In the genomic region with DNA sequence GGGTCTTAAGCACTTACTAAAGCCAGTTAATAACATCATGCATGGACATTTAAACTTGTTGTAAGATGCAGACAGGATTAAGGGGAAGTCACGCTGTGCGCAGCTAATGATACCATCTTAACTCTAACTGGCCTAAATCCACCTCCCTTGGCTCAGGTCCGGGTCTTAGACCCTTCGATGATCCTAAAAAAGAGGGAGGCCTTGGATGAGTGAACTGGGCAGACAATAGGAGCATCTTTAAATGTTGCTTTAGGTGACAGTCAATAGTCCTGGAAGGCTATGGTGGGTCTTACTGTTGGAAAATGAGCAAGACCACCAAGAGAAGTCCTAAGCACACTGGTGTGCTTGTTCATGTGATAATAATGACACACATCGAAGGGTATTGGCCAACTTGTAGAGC, we compare ENCODE assay signal across 13 mouse cellular contexts.
DNase-seq lines count a peak whose midpoint lies in the region; ATAC-seq lines count a peak whose summit lies in the region.
"Had no signal": no experiment of that assay in that cellular context is flagged by ENCODE, and none has a peak within 500 bp of the region (broad histone marks: within the 10 kb centered on the region; RNA-seq: fewer than 3 reads in every experiment).

No protein-coding gene starts in this region.

- peak overlapping the region; percentile 40; the same call in 1 of the 2 replicates for H3K27ac ChIP-seq in hindbrain, embryonic 10.5 days
- no peak overlapping the region for H3K27ac ChIP-seq in hindbrain, embryonic 12.5 days
- peak overlapping the region; percentile 99 for H3K27ac ChIP-seq in forebrain, embryonic 15.5 days (replicated peaks)
- H3K27ac ChIP-seq in midbrain, embryonic 12.5 days (replicated peaks) = peak overlapping the region; percentile 96; the same call in 1 of the 2 replicates
- H3K27ac ChIP-seq: heart, embryonic 13.5 days; macrophage had no signal

- ATAC-seq in hindbrain, embryonic 12.5 days (ENCODE audit: low FRiP score) = no peak
- ATAC-seq in forebrain, embryonic 15.5 days (replicated peaks) = no peak
- no peak for ATAC-seq in midbrain, embryonic 12.5 days (ENCODE audit: low FRiP score, low read depth)
- ATAC-seq in erythroblast, adult 5-6 weeks (replicated peaks; ENCODE audit: low FRiP score, poor library complexity, severe bottlenecking) = no peak
- ATAC-seq: activated CD4-positive, CD25-positive, alpha-beta regulatory T cell, adult 4 months; inflammation-experienced regulatory T-cells, adult 6 months had no signal

- peaks cover 13% of the 10 kb centered on the region for H3K27me3 ChIP-seq in hindbrain, embryonic 10.5 days (ENCODE audit: insufficient read depth, poor library complexity, severe bottlenecking)
- H3K27me3 ChIP-seq in hindbrain, embryonic 12.5 days = no peaks in the 10 kb centered on the region
- no peaks in the 10 kb centered on the region for H3K27me3 ChIP-seq in forebrain, embryonic 15.5 days
- no peaks in the 10 kb centered on the region for H3K27me3 ChIP-seq in midbrain, embryonic 12.5 days

- no peaks in the 10 kb centered on the region for H3K9me3 ChIP-seq in hindbrain, embryonic 10.5 days
- H3K9me3 ChIP-seq in hindbrain, embryonic 12.5 days (replicated peaks) = no peaks in the 10 kb centered on the region
- H3K9me3 ChIP-seq in forebrain, embryonic 15.5 days = no peaks in the 10 kb centered on the region
- H3K9me3 ChIP-seq in midbrain, embryonic 12.5 days = no peaks in the 10 kb centered on the region
- H3K9me3 ChIP-seq: heart, embryonic 13.5 days had no signal

- 79% methylated on average over 5 of the region's 5 CpGs for WGBS in hindbrain, embryonic 10.5 days
- 86% methylated on average over 5 of the region's 5 CpGs for WGBS in hindbrain, embryonic 12.5 days
- WGBS in forebrain, embryonic 15.5 days = 34% methylated on average over 5 of the region's 5 CpGs
- 45% methylated on average over 5 of the region's 5 CpGs for WGBS in midbrain, embryonic 12.5 days

- H3K9ac ChIP-seq in hindbrain, embryonic 12.5 days = no peak overlapping the region
- H3K9ac ChIP-seq in forebrain, embryonic 15.5 days (replicated peaks) = 0 out of 2 replicates have a peak overlapping the region, but pooled peaks have one; percentile 74
- no peak overlapping the region for H3K9ac ChIP-seq in midbrain, embryonic 12.5 days (replicated peaks)

- DNase-seq in hindbrain, embryonic 10.5 days (ENCODE audit: low spot score) = no peak
- peak; percentile 82 for DNase-seq in retina, postnatal 1 day
- no peak for DNase-seq in thymus, postnatal 0 days (ENCODE audit: low spot score)
- DNase-seq: right cerebral cortex, adult 18-20 months had no signal

- no peaks in the 10 kb centered on the region for H3K36me3 ChIP-seq in hindbrain, embryonic 10.5 days
- no peaks in the 10 kb centered on the region for H3K36me3 ChIP-seq in hindbrain, embryonic 12.5 days
- H3K36me3 ChIP-seq in forebrain, embryonic 15.5 days = peaks cover under 1% of the 10 kb centered on the region; the same call in 1 of the 2 replicates
- H3K36me3 ChIP-seq in midbrain, embryonic 12.5 days = 0 out of 2 replicates have a peak, but pooled peaks cover under 1% of the 10 kb centered on the region
- H3K36me3 ChIP-seq: heart, embryonic 13.5 days had no signal

- H3K4me3 ChIP-seq in hindbrain, embryonic 10.5 days = no peak overlapping the region
- no peak overlapping the region for H3K4me3 ChIP-seq in hindbrain, embryonic 12.5 days
- H3K4me3 ChIP-seq in forebrain, embryonic 15.5 days = peak overlapping the region; percentile 43; the same call in 1 of the 2 replicates
- H3K4me3 ChIP-seq in midbrain, embryonic 12.5 days = no peak overlapping the region
- H3K4me3 ChIP-seq: myocyte had no signal

- H3K4me1 ChIP-seq in hindbrain, embryonic 10.5 days (replicated peaks) = peaks cover 28% of the 10 kb centered on the region
- H3K4me1 ChIP-seq in hindbrain, embryonic 12.5 days = peaks cover 11% of the 10 kb centered on the region; the same call in 1 of the 2 replicates
- H3K4me1 ChIP-seq in forebrain, embryonic 15.5 days = peaks cover 63% of the 10 kb centered on the region
- H3K4me1 ChIP-seq in midbrain, embryonic 12.5 days = peaks cover 34% of the 10 kb centered on the region

- H3K4me2 ChIP-seq in hindbrain, embryonic 12.5 days (replicated peaks) = no peak overlapping the region
- H3K4me2 ChIP-seq in forebrain, embryonic 15.5 days (replicated peaks) = peak overlapping the region; percentile 82
- H3K4me2 ChIP-seq in midbrain, embryonic 12.5 days (replicated peaks) = peak overlapping the region; percentile 63; the same call in 1 of the 2 replicates
